Mouse (Mus musculus): ENCODE data around the gene Stmn1. TPM values are rescaled to one million over a fixed set of nuclear protein-coding genes. Genes with fewer than 3 reads are reported as not detected.

Stmn1 gene
- polyA plus RNA-seq, 1 experiment from 2014 or later = 360 TPM

- H3K4me3 ChIP-seq (ENCODE audit: low read depth, low read length) = no peak overlapping the region
- H3K36me3 ChIP-seq (ENCODE audit: control insufficient read depth, insufficient read depth) = no peaks in the 10 kb centered on the region
- ATAC-seq (ENCODE audit: low read depth) = no peak
- peaks cover 15% of the 10 kb centered on the region for H3K4me1 ChIP-seq (ENCODE audit: control insufficient read depth, low read depth, low read length)
- no peak overlapping the region for H3K9ac ChIP-seq (ENCODE audit: low read depth, low read length)
- no peaks in the 10 kb centered on the region for H3K27me3 ChIP-seq (ENCODE audit: control insufficient read depth, insufficient read depth, low read depth, low read length)
- H3K27ac ChIP-seq (ENCODE audit: low read length) = peak overlapping the region; percentile 31; the same call in 1 of the 2 replicates
- WGBS (ENCODE audit: insufficient replicate concordance) = 55% methylated on average over 4 of the region's 4 CpGs
- H3K9me3 ChIP-seq (replicated peaks; ENCODE audit: control insufficient read depth, low read length) = no peaks in the 10 kb centered on the region
- no peak overlapping the region for H3K4me2 ChIP-seq (ENCODE audit: low read depth, low read length)
These were observed 28.2 kb upstream of the Stmn1 start for GRCm38 (mm10) chr4:134439919-134440318.

- Histone ChIP-seq H3K9ac (ENCODE audit: low read depth, low read length) (no peak overlapping the region), H3K36me3 (ENCODE audit: control insufficient read depth, insufficient read depth) (no peaks in the 10 kb centered on the region), H3K27me3 (ENCODE audit: control insufficient read depth, insufficient read depth, low read depth, low read length) (no peaks in the 10 kb centered on the region), H3K27ac (ENCODE audit: low read length) (no peak overlapping the region), H3K4me3 (ENCODE audit: low read depth, low read length) (no peak overlapping the region), H3K4me1 (ENCODE audit: control insufficient read depth, low read depth, low read length) (peaks cover 15% of the 10 kb centered on the region), H3K4me2 (ENCODE audit: low read depth, low read length) (no peak overlapping the region), H3K9me3 (replicated peaks; ENCODE audit: control insufficient read depth, low read length) (no peaks in the 10 kb centered on the region)
- WGBS (ENCODE audit: insufficient replicate concordance) = 68% methylated on average over 4 of the region's 4 CpGs
- no peak for ATAC-seq (ENCODE audit: low read depth)
These were observed 25.9 kb upstream of the Stmn1 start for GRCm38 (mm10) chr4:134442216-134442615.

- Histone ChIP-seq H3K4me3 (ENCODE audit: low read depth, low read length) (no peak overlapping the region), H3K27ac (ENCODE audit: low read length) (no peak overlapping the region), H3K9me3 (replicated peaks; ENCODE audit: control insufficient read depth, low read length) (no peaks in the 10 kb centered on the region), H3K27me3 (ENCODE audit: control insufficient read depth, insufficient read depth, low read depth, low read length) (no peaks in the 10 kb centered on the region), H3K36me3 (ENCODE audit: control insufficient read depth, insufficient read depth) (no peaks in the 10 kb centered on the region), H3K9ac (ENCODE audit: low read depth, low read length) (no peak overlapping the region), H3K4me1 (ENCODE audit: control insufficient read depth, low read depth, low read length) (peaks cover 15% of the 10 kb centered on the region), H3K4me2 (ENCODE audit: low read depth, low read length) (no peak overlapping the region)
- ATAC-seq (ENCODE audit: low read depth) = no peak
- WGBS (ENCODE audit: insufficient replicate concordance) = 59% methylated on average over 7 of the region's 7 CpGs
These were observed 24.5 kb upstream of the Stmn1 start for GRCm38 (mm10) chr4:134443589-134443988.

GRCm38 (mm10) chr4:134444949-134445348 lies 23.2 kb upstream of the Stmn1 start:
- H3K27me3 ChIP-seq (ENCODE audit: control insufficient read depth, insufficient read depth, low read depth, low read length) = peaks cover under 1% of the 10 kb centered on the region
- no peak overlapping the region for H3K27ac ChIP-seq (ENCODE audit: low read length)
- WGBS (ENCODE audit: insufficient replicate concordance) = 51% methylated on average over 7 of the region's 7 CpGs
- no peaks in the 10 kb centered on the region for H3K9me3 ChIP-seq (replicated peaks; ENCODE audit: control insufficient read depth, low read length)
- no peak overlapping the region for H3K9ac ChIP-seq (ENCODE audit: low read depth, low read length)
- H3K4me2 ChIP-seq (ENCODE audit: low read depth, low read length) = no peak overlapping the region
- ATAC-seq (ENCODE audit: low read depth) = no peak
- no peak overlapping the region for H3K4me3 ChIP-seq (ENCODE audit: low read depth, low read length)
- H3K36me3 ChIP-seq (ENCODE audit: control insufficient read depth, insufficient read depth) = no peaks in the 10 kb centered on the region
- peaks cover 2% of the 10 kb centered on the region; the same call in 1 of the 2 replicates for H3K4me1 ChIP-seq (ENCODE audit: control insufficient read depth, low read depth, low read length)

GRCm38 (mm10) chr4:134445489-134445888 lies 22.6 kb upstream of the Stmn1 start:
- Histone ChIP-seq H3K27me3 (ENCODE audit: control insufficient read depth, insufficient read depth, low read depth, low read length) (peaks cover 6% of the 10 kb centered on the region), H3K27ac (ENCODE audit: low read length) (no peak overlapping the region)
- no peak for ATAC-seq (ENCODE audit: low read depth)

GRCm38 (mm10) chr4:134447966-134448365 lies 20.2 kb upstream of the Stmn1 start:
- 30% methylated on average over 23 of the region's 23 CpGs for WGBS (ENCODE audit: insufficient replicate concordance)

More at GRCm38 (mm10) chr4:134445489-134445888, 22.6 kb upstream of the Stmn1 start:
- H3K4me1 ChIP-seq (ENCODE audit: control insufficient read depth, low read depth, low read length) = no peaks in the 10 kb centered on the region
- H3K9me3 ChIP-seq (replicated peaks; ENCODE audit: control insufficient read depth, low read length) = no peaks in the 10 kb centered on the region
- H3K4me2 ChIP-seq (ENCODE audit: low read depth, low read length) = no peak overlapping the region
- H3K4me3 ChIP-seq (ENCODE audit: low read depth, low read length) = no peak overlapping the region
- WGBS (ENCODE audit: insufficient replicate concordance) = 80% methylated on average over 1 of the region's 1 CpGs
- no peaks in the 10 kb centered on the region for H3K36me3 ChIP-seq (ENCODE audit: control insufficient read depth, insufficient read depth)
- H3K9ac ChIP-seq (ENCODE audit: low read depth, low read length) = no peak overlapping the region

GRCm38 (mm10) chr4:134449595-134450391 lies 18.3 kb upstream of the Stmn1 start:
- ATAC-seq (ENCODE audit: low read depth) = no peak
- H3K9ac ChIP-seq (ENCODE audit: low read depth, low read length) = no peak overlapping the region
- no peaks in the 10 kb centered on the region for H3K9me3 ChIP-seq (replicated peaks; ENCODE audit: control insufficient read depth, low read length)
- no peak overlapping the region for H3K4me2 ChIP-seq (ENCODE audit: low read depth, low read length)
- peaks cover 9% of the 10 kb centered on the region for H3K27me3 ChIP-seq (ENCODE audit: control insufficient read depth, insufficient read depth, low read depth, low read length)
- H3K4me1 ChIP-seq (ENCODE audit: control insufficient read depth, low read depth, low read length) = no peaks in the 10 kb centered on the region
- H3K27ac ChIP-seq (ENCODE audit: low read length) = no peak overlapping the region
- WGBS (ENCODE audit: insufficient replicate concordance) = 54% methylated on average over 13 of the region's 13 CpGs
- H3K36me3 ChIP-seq (ENCODE audit: control insufficient read depth, insufficient read depth) = no peaks in the 10 kb centered on the region
- no peak overlapping the region for H3K4me3 ChIP-seq (ENCODE audit: low read depth, low read length)

More at GRCm38 (mm10) chr4:134447966-134448365, 20.2 kb upstream of the Stmn1 start:
- no peaks in the 10 kb centered on the region for H3K4me1 ChIP-seq (ENCODE audit: control insufficient read depth, low read depth, low read length)
- no peak overlapping the region for H3K4me2 ChIP-seq (ENCODE audit: low read depth, low read length)
- H3K9me3 ChIP-seq (replicated peaks; ENCODE audit: control insufficient read depth, low read length) = no peaks in the 10 kb centered on the region
- H3K4me3 ChIP-seq (ENCODE audit: low read depth, low read length) = no peak overlapping the region
- no peak overlapping the region for H3K9ac ChIP-seq (ENCODE audit: low read depth, low read length)
- H3K27ac ChIP-seq (ENCODE audit: low read length) = no peak overlapping the region
- peaks cover 9% of the 10 kb centered on the region for H3K27me3 ChIP-seq (ENCODE audit: control insufficient read depth, insufficient read depth, low read depth, low read length)
- H3K36me3 ChIP-seq (ENCODE audit: control insufficient read depth, insufficient read depth) = no peaks in the 10 kb centered on the region
- ATAC-seq (ENCODE audit: low read depth) = no peak

- Histone ChIP-seq H3K4me3 (ENCODE audit: low read depth, low read length) (no peak overlapping the region), H3K36me3 (ENCODE audit: control insufficient read depth, insufficient read depth) (no peaks in the 10 kb centered on the region), H3K27ac (ENCODE audit: low read length) (no peak overlapping the region), H3K4me1 (ENCODE audit: control insufficient read depth, low read depth, low read length) (peaks cover 4% of the 10 kb centered on the region; the same call in 1 of the 2 replicates), H3K27me3 (ENCODE audit: control insufficient read depth, insufficient read depth, low read depth, low read length) (peaks cover 9% of the 10 kb centered on the region), H3K4me2 (ENCODE audit: low read depth, low read length) (no peak overlapping the region), H3K9ac (ENCODE audit: low read depth, low read length) (no peak overlapping the region), H3K9me3 (replicated peaks; ENCODE audit: control insufficient read depth, low read length) (no peaks in the 10 kb centered on the region)
- no peak for ATAC-seq (ENCODE audit: low read depth)
- 30% methylated on average over 20 of the region's 20 CpGs for whole genome bisulfite sequencing (ENCODE audit: insufficient replicate concordance)
These were observed 17.5 kb upstream of the Stmn1 start for GRCm38 (mm10) chr4:134450392-134451195.

GRCm38 (mm10) chr4:134451484-134451883 lies 16.6 kb upstream of the Stmn1 start:
- Histone ChIP-seq H3K27ac (ENCODE audit: low read length) (no peak overlapping the region), H3K9me3 (replicated peaks; ENCODE audit: control insufficient read depth, low read length) (no peaks in the 10 kb centered on the region), H3K4me3 (ENCODE audit: low read depth, low read length) (no peak overlapping the region), H3K27me3 (ENCODE audit: control insufficient read depth, insufficient read depth, low read depth, low read length) (peaks cover 9% of the 10 kb centered on the region), H3K4me2 (ENCODE audit: low read depth, low read length) (no peak overlapping the region), H3K9ac (ENCODE audit: low read depth, low read length) (no peak overlapping the region), H3K36me3 (ENCODE audit: control insufficient read depth, insufficient read depth) (no peaks in the 10 kb centered on the region), H3K4me1 (ENCODE audit: control insufficient read depth, low read depth, low read length) (peaks cover 4% of the 10 kb centered on the region; the same call in 1 of the 2 replicates)
- no peak for ATAC-seq (ENCODE audit: low read depth)
- 58% methylated on average over 9 of the region's 9 CpGs for WGBS (ENCODE audit: insufficient replicate concordance)
